Mouse (Mus musculus) 416B (cell line): Measurements from ENCODE around the gene Gosr2.

Experiments
- DNase-seq: peaks from one replicate; pipeline ENCODE4 v3.0.0; 2011; ENCODE audit warnings: low read depth

The Gosr2 gene

DNA sequence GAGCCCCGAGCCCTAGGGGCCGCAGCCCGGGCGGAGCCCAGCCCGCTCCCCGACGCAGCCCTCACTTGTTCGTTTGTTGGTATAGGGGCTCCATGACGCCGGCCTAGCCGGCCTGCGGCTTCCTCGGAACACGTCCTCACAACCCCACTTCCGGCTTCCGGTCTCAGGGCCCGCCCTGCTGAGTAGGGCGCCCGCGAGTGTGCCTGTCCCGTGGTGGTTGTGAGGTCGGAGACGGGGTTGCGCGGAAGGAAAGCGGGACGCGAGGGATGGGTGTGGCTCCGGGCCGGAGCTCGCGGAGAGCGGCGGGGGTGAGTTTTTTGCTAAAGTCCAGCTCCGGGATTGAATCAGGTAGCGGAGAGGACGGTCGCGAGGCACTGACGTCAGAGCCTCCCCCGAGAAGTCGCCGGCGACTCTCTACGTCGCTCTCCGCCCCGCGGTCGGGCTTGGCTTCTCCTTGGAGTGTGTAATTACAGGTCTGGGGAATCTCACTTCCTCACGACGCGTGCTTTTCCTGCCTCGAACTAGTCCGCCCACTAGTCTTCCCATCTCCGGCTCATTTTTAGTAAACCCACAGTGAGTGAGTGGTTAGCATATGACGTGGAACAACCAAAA is at the start of gene Gosr2:
TSS of gene Gosr2 (minus strand) at position 334 of the 612 bp plus-strand sequence.
- DNase-seq, result peak; percentile 96

- no peak for DNase-seq
Measured at GRCm38 (mm10) chr11:103735046-103735781, 37.5 kb upstream of the Gosr2 start.

DNA sequence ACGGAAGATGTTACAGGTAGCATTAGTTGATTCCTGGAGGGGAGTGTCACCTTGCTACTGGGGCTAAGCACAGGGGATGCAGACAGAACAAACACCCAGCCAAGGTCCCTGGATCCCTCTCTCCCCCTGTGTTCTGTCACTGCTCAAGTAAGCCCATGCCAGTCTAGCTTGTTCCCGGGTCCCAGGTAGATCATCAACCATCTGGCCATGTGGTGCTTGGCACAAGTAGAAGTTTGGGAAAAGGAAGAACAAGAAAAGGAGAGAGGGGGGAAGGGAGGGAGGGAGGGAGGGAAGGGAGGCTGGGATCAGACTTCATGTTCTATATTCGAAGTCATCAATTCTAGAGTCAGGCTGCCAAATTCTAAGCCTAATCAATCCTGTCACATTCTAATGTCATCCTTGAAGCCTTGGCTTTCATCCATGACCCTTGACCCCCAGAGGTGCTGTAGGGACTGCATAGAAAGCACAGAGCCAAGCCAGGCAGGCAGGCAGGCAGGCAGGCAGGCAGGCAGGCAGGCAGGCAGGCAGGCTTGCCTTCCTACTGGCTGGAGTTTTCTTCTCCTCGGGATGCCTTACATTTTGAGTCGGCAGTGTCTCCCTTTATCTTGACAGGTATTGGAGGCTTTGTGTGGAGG is 36.8 kb upstream of the Gosr2 start:
- no peak for DNase-seq

DNA sequence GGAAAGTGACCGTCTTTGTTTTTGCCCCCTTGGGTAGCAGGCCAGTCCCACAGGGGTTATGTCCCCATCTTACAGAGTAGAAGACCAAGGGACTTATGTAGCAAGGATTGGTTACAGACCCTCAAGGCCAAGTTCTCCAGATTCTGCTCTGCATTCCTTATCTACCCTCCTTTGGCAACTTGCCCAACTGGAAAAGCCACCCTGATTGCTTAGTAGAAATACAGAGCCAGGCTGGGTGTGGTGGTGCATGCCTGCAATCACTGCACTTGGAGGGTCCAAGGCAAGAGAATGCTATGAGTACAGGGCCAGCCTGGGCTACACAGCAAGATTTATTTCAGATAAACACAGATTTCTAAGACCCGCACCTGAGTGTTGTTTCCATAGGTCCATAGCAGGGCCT is 36.3 kb upstream of the Gosr2 start:
- DNase-seq, result no peak

DNA sequence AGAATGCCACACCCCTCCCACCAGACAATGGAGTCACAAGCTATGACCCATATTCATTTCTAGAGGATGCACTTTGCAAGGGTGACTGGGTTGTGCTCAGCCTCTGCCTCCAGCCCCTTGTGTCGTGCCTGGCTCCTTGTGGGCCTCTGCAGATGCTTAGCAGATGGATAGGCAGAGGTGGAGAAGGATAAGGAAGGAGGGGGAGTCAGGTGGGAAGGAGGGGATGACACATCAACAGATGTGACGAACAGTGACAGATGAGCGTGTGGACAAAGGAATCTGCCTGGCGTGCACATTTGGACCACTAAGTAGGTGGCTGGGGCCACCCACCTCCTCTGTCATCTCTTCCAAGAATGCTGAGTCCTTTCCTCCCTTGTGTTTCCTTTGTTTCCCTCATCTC is 35.4 kb upstream of the Gosr2 start:
- DNase-seq, result no peak

DNA sequence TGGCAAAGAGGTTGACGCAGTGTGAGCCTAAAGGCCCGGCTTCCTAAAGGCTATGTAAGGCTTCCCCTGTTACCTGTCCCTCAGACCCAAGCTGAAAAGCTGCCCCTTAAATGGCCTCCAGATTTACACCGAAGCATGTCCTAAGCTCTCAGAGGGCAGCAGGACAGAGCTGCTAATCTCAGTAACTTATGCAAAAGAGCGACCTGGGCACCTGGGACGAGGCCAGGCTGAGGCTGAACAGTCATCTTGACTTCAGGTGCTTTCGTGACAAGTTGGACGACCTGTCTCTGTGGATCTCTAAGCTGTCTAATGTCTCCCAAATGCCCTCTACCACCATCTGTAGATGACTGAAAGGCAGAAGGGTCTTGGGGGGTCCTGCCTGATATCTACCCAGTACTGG is 34.6 kb upstream of the Gosr2 start:
- no peak for DNase-seq

DNA sequence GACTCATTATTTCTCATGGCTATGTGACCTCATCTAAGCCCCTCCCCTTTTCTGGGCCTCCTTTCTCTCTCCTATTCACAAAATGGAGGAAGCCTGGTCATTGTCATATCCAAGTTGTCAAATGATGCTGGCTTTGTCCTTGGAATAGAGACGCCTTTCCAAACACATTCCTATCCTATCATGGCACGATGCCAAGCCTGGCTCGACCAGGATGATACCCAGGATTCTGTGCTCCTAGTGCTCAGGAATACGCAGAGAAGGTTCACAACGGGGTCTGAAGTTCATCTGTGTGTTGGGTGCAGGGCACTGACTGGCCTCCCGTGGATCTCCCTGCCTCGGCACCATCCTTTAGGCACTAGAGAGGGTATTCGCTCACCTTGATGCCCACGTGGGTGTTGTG is 33.9 kb upstream of the Gosr2 start:
- no peak for DNase-seq

DNA sequence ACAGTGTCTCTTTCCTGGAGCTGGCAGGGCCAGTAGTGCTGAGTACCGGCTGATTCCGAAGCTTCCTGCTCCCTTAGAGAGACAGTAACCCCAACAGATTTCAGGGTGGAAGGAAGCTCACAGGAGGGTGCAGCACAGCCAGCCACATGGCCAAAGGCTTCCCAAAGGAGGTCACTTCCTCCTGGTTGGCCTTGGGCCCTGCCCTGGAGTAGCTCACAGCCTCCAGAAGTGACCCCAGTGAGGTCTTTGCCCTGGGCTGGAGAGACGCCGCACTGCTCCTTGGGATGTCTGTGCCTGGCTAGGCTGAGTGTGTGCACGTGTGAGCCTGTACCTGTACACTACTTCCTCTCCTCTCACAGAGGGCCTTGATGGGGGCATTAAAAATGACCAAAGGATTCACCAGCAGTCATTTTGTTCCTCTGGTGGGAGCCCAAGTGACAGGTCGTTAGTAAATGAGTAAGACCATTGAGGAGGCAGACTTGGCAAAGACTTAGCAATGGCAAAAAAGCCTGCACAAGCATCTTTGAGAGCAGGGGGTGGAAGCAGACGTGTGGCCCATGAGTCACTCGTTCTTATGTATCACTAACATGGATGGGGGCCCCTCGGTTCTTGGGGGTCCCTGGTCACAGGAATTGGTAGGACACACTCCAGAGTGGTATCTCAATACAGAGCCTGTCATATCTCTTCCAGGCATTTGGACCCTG is 31.7 kb upstream of the Gosr2 start:
- no peak for DNase-seq

GRCm38 (mm10) chr11:103724331-103724771 is 26.7 kb upstream of the Gosr2 start:
- DNase-seq, result no peak

- DNase-seq, result no peak
Measured at GRCm38 (mm10) chr11:103722040-103722481, 24.4 kb upstream of the Gosr2 start.

GRCm38 (mm10) chr11:103721468-103722039 is 23.9 kb upstream of the Gosr2 start:
- DNase-seq, result peak; percentile 21

- DNase-seq, result no peak
Measured at GRCm38 (mm10) chr11:103719436-103719835, 21.7 kb upstream of the Gosr2 start.

- DNase-seq, result no peak
Measured at GRCm38 (mm10) chr11:103716971-103717370, 19.3 kb upstream of the Gosr2 start.

DNA sequence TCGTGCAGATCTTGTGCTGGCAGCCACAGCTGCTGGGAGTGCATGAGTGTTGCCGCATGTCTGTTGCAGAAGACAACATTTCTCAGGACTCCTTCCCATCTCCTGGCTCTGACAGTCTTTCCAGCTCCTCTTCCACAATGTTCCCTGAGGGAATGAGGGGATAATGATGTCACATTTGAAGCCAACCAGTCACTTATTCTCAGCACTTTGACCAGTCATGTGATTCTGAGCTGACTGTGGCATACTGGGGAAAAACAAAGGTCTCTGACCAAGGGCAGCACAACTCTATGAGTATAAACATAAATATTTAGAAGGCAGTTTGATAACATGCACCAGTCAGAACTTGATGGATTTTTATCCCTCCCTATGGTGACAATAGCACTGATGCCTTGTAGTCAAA is 16.4 kb upstream of the Gosr2 start:
- DNase-seq, result no peak

GRCm38 (mm10) chr11:103711851-103712587 is 14.3 kb upstream of the Gosr2 start:
- no peak for DNase-seq

DNA sequence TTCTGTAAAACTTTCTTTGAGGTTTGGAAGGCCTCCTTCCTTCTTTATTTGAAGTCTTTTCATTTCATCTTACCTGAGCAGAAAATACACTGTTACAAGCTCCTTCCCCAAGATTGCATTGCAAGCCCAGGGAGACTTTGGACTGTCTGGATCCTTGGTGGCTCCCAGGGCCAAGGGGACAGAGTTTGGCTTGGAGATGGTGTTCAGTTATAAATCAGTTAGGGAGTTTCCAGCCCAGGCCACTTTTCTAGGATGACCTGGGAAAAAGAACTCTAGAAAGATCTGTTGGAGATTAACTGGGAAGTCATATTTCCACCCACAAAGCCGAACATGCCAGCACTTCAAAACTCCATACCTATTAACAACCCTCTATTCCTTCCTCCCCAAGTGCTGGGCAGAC is 12.3 kb upstream of the Gosr2 start:
- no peak for DNase-seq

- no peak for DNase-seq
Measured at GRCm38 (mm10) chr11:103707005-103707404, 9.3 kb upstream of the Gosr2 start.

- DNase-seq, result no peak
Measured at GRCm38 (mm10) chr11:103698226-103698625, 528 bp upstream of the Gosr2 start.

- DNase-seq, result peak; percentile 81
Measured at GRCm38 (mm10) chr11:103696851-103697564, 690 bp downstream of the Gosr2 start.

DNA sequence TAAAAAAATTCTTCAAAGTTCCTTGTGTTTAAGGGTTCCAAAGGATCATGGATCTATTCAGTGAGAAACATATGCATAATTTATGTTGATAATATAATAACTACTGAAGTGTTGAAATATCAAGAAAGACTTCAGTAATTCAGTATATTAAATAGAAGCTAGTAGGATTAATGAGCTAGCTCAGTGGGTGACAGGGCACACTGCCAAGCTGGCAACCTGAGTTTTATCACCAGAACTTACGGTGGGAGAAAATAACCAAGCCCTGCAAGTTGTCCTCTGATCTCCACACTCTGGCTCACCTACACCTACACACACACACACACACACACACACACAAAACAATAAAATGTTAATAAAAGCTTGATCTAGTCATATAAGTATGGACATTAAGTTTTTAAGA is 4.5 kb downstream of the Gosr2 start:
- DNase-seq, result no peak

DNA sequence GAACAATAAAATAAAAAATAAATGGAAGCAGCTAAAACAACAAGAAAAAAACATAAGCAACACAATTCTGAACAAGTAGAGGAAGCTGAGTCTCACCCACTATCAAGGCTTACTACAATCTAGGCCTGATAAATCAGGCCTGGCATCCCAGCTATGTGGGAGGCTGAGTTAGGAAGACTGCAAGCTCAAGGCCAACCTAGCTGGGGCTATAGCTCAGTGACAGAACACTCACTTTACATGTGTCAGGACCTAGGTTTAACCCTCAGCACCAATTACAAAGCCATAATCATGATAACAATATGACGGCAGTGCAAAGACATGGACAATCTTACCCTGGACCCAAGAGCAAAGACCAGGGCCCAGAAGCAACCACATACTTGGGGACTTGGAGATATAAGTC is 6.7 kb downstream of the Gosr2 start:
- DNase-seq, result no peak
